Mouse (Mus musculus): ENCODE measurements around the gene Fam180a. TPM values are rescaled to one million over a fixed set of nuclear protein-coding genes. Genes with fewer than 3 reads are reported as not detected.

Fam180a gene
- polyA plus RNA-seq, 1 experiment from 2014 or later = 1.4 TPM

GRCm38 (mm10) chr6:35277903-35278587 is 47.9 kb downstream of the Fam180a start:
- WGBS = 70% methylated on average over 10 of the region's 10 CpGs

GRCm38 (mm10) chr6:35273391-35274082 is 52.4 kb downstream of the Fam180a start:
- Histone ChIP-seq H3K27me3 (no peaks in the 10 kb centered on the region), H3K9me3 (no peaks in the 10 kb centered on the region), H3K4me3 (no peak overlapping the region), H3K36me3 (no peaks in the 10 kb centered on the region), H3K4me1 (replicated peaks) (no peaks in the 10 kb centered on the region), H3K4me2 (no peak overlapping the region), H3K27ac (replicated peaks) (no peak overlapping the region), H3K9ac (no peak overlapping the region)
- ATAC-seq (ENCODE audit: low FRiP score, low read depth) = no peak
- 85% methylated on average over 11 of the region's 11 CpGs for WGBS

More at GRCm38 (mm10) chr6:35277903-35278587, 47.9 kb downstream of the Fam180a start:
- Histone ChIP-seq H3K9ac (no peak overlapping the region), H3K4me1 (replicated peaks) (no peaks in the 10 kb centered on the region), H3K4me2 (no peak overlapping the region), H3K36me3 (no peaks in the 10 kb centered on the region), H3K27ac (replicated peaks) (no peak overlapping the region), H3K9me3 (no peaks in the 10 kb centered on the region), H3K27me3 (no peaks in the 10 kb centered on the region), H3K4me3 (no peak overlapping the region)
- no peak for ATAC-seq (ENCODE audit: low FRiP score, low read depth)

GRCm38 (mm10) chr6:35271868-35272765 is 53.8 kb downstream of the Fam180a start:
- Histone ChIP-seq H3K9me3 (no peaks in the 10 kb centered on the region), H3K4me3 (no peak overlapping the region), H3K36me3 (no peaks in the 10 kb centered on the region), H3K4me2 (no peak overlapping the region), H3K27me3 (no peaks in the 10 kb centered on the region), H3K9ac (no peak overlapping the region), H3K4me1 (replicated peaks) (no peaks in the 10 kb centered on the region), H3K27ac (replicated peaks) (no peak overlapping the region)
- 0 out of 2 replicates have a peak, but pooled peaks have one; percentile 25 for ATAC-seq (ENCODE audit: low FRiP score, low read depth)
- WGBS = 80% methylated on average over 20 of the region's 20 CpGs

DNA sequence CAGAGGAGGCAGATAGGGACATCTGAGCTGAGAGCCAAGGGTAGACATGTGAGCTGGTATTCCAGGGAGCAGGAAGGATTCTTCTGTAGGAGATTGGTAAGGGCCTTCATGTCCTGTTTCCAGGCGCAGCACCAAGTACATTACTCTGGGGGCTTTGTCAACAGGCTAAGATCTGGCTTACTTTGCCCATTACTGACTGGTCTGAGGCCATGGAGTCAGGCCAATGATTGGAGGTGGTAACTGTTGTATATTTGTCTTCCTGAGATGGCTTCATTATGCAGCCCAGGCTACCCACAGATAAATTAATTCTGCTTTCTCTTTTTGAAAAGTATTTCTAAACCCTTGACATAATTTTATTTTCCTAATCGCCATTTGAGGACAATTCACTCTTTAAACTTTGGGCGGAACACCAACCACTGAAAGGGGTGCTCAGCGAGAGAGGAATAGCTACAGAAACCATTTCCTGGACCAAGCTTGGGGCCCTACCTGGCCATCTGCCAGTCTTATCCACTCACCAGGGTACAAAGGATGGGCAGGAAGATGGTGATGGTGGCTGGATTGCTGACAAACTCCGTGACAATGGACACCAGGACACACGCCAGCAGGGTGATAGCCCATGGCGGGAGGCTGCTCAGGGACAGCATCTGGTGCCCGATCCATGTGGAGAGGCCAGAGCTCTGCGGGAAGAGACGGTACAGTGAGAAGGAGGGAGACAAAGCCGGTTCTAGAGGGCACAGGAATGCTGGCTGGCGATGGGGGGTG is 54.7 kb downstream of the Fam180a start:
- H3K36me3 ChIP-seq = no peaks in the 10 kb centered on the region
- no peak overlapping the region for H3K4me2 ChIP-seq
- H3K9ac ChIP-seq = no peak overlapping the region
- H3K27ac ChIP-seq (replicated peaks) = no peak overlapping the region
- H3K27me3 ChIP-seq = no peaks in the 10 kb centered on the region
- H3K9me3 ChIP-seq = no peaks in the 10 kb centered on the region
- H3K4me3 ChIP-seq = no peak overlapping the region
- WGBS = 64% methylated on average over 12 of the region's 12 CpGs
- peak; percentile 72; the same call in 1 of the 2 replicates for ATAC-seq (ENCODE audit: low FRiP score, low read depth)
- no peaks in the 10 kb centered on the region for H3K4me1 ChIP-seq (replicated peaks)

- H3K9me3 ChIP-seq = no peaks in the 10 kb centered on the region
- WGBS = 78% methylated on average over 13 of the region's 13 CpGs
Measured at GRCm38 (mm10) chr6:35269643-35270042, 56.3 kb downstream of the Fam180a start.

GRCm38 (mm10) chr6:35268711-35269110 is 57.2 kb downstream of the Fam180a start:
- 97% methylated on average over 13 of the region's 13 CpGs for WGBS

More at GRCm38 (mm10) chr6:35269643-35270042, 56.3 kb downstream of the Fam180a start:
- Histone ChIP-seq H3K27me3 (no peaks in the 10 kb centered on the region), H3K36me3 (no peaks in the 10 kb centered on the region), H3K4me3 (no peak overlapping the region), H3K4me1 (replicated peaks) (no peaks in the 10 kb centered on the region), H3K4me2 (no peak overlapping the region), H3K9ac (no peak overlapping the region), H3K27ac (replicated peaks) (no peak overlapping the region)
- ATAC-seq (ENCODE audit: low FRiP score, low read depth) = no peak

DNA sequence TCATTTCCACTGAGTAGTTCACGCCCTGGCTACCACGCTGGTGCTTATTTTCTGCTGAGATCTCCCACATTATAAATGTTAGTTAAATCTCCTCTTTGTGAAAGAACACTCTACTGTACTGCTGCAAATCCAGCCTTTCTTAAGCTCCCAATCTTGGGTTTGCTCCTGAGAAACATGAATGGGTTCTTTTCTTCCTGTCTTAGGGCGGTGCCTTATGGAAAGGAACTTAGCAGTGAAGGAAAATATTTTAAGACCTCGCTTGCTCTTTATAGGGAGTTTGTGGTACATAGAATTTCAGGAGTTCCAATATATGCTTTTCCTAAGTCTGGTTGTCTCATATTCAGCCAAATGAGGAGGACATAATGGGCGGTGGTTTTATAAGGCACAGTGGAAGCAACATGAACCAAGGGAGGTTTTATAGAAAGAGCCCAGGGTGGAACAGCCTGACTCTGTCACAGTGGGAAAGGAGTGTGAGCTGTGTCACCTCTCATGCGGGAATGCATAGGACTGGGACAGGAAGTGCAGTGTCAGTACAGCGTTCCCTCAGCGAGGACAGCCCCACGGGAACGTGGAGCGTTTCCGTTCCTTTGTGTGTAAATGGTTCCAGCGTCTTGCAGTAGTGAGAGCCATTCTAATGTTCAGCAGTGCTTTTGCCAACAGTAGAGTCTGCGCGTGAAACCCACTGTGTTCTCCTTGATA is 60.2 kb downstream of the Fam180a start:
- H3K27ac ChIP-seq (replicated peaks) = no peak overlapping the region
- peaks cover 13% of the 10 kb centered on the region for H3K36me3 ChIP-seq
- H3K9ac ChIP-seq = no peak overlapping the region
- 83% methylated on average over 15 of the region's 15 CpGs for WGBS
- no peaks in the 10 kb centered on the region for H3K4me1 ChIP-seq (replicated peaks)
- H3K27me3 ChIP-seq = no peaks in the 10 kb centered on the region
- no peak overlapping the region for H3K4me3 ChIP-seq
- ATAC-seq (ENCODE audit: low FRiP score, low read depth) = no peak
- H3K4me2 ChIP-seq = no peak overlapping the region
- H3K9me3 ChIP-seq = no peaks in the 10 kb centered on the region

More at GRCm38 (mm10) chr6:35268711-35269110, 57.2 kb downstream of the Fam180a start:
- H3K4me3 ChIP-seq = no peak overlapping the region
- no peaks in the 10 kb centered on the region for H3K4me1 ChIP-seq (replicated peaks)
- no peak overlapping the region for H3K4me2 ChIP-seq
- H3K27me3 ChIP-seq = no peaks in the 10 kb centered on the region
- no peak overlapping the region for H3K27ac ChIP-seq (replicated peaks)
- H3K9ac ChIP-seq = no peak overlapping the region
- ATAC-seq (ENCODE audit: low FRiP score, low read depth) = no peak
- H3K9me3 ChIP-seq = no peaks in the 10 kb centered on the region
- no peaks in the 10 kb centered on the region for H3K36me3 ChIP-seq

Other genes starting within 250 kb of the Fam180a start
- gene Cnot4, start 192.4 kb downstream of the Fam180a start, polyA plus RNA-seq (2015; fragmentation: Nextera tagmentation; extraction: Ambion mirVana) = 30.1 and 33.2 TPM in 2 replicates
- gene Nup205, start 148.7 kb downstream of the Fam180a start, polyA plus RNA-seq (2015; fragmentation: Nextera tagmentation; extraction: Ambion mirVana) = 21.2 and 21.4 TPM in 2 replicates
- 7.5 and 10.4 TPM in 2 replicates for gene Slc13a4, start 18.0 kb downstream of the Fam180a start, polyA plus RNA-seq (2015; fragmentation: Nextera tagmentation; extraction: Ambion mirVana)
- 208 and 209 TPM in 2 replicates for gene Mtpn, start 213.7 kb upstream of the Fam180a start, polyA plus RNA-seq (2015; fragmentation: Nextera tagmentation; extraction: Ambion mirVana)